ENCODE assay signal across 8 mouse cellular contexts in the genomic region with DNA sequence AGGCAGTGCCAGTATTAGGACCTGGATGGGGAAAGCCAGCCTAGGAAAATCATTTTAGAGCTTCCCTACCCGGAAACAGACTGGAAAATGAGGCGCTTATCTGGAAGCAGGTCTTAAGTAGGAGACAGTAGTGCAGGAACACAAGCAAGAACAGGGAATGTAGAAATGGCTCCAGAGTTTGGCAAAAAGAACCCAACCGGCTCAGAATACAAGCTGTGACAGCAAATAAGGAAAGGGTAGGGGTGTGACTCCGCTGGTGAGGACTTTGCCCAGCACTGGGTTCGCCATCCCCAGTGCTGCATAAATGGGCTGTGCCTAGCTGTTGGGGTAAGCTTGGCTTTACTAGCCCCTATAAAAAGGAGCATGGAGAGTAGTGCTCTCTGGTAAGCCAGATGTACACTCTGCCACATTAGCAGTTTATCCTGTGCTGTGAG. TPM values are rescaled to one million over a fixed set of nuclear protein-coding genes. Genes with fewer than 3 reads are reported as not detected.
DNase-seq lines count a peak whose midpoint lies in the region; ATAC-seq and TF ChIP-seq lines count a peak whose summit lies in the region.

No protein-coding gene starts in this region.

- no peak for TF ChIP-seq CTCF in left cerebral cortex, adult 2 months (IDR thresholded peaks at IDR 0.05)

- H3K4me2 ChIP-seq in forebrain, embryonic 11.5 days (ENCODE audit: low read depth, low read length, severe bottlenecking), result peak overlapping the region; percentile 52
- H3K4me2 ChIP-seq in midbrain, embryonic 16.5 days (ENCODE audit: low read length), result peak overlapping the region; percentile 92

- H3K27ac ChIP-seq in left cerebral cortex, adult 2 months, result no peak overlapping the region; the same call in 1 of the 2 replicates
- no peak overlapping the region for H3K27ac ChIP-seq in forebrain, embryonic 11.5 days (ENCODE audit: low read depth, low read length)
- H3K27ac ChIP-seq in midbrain, embryonic 16.5 days (ENCODE audit: low read length), result peak overlapping the region; percentile 80; the same call in 1 of the 2 replicates

- H3K9ac ChIP-seq in forebrain, embryonic 11.5 days (ENCODE audit: low read length), result peak overlapping the region; percentile 80
- H3K9ac ChIP-seq in midbrain, embryonic 16.5 days (ENCODE audit: low read depth, low read length), result peak overlapping the region; percentile 80

- intact Hi-C loops in left cerebral cortex, adult 2 months (cut with DNase I), result loop anchor here (5.0 kb wide), 3 partner anchors 64 to 319 kb away; partner anchors contain the start of genes Atp6v0e and Crebrf
- intact Hi-C loops in left cerebral cortex, postnatal 10 days (cut with DNase I), result loop anchor here (5.0 to 10.0 kb wide), 3 partner anchors 64 to 317 kb away; partner anchors contain the start of genes Atp6v0e and Crebrf

- H3K4me1 ChIP-seq in forebrain, embryonic 11.5 days (replicated peaks; ENCODE audit: control insufficient read depth, insufficient read depth, low read length), result no peaks in the 10 kb centered on the region
- H3K4me1 ChIP-seq in midbrain, embryonic 16.5 days (ENCODE audit: control insufficient read depth, insufficient read depth, low read length), result peaks cover 10% of the 10 kb centered on the region

- peak overlapping the region; percentile 78 for H3K4me3 ChIP-seq in left cerebral cortex, adult 2 months
- peak overlapping the region; percentile 74 for H3K4me3 ChIP-seq in forebrain, embryonic 11.5 days (ENCODE audit: low read depth, low read length)
- H3K4me3 ChIP-seq in midbrain, embryonic 16.5 days (ENCODE audit: low read depth, low read length), result peak overlapping the region; percentile 81

- no peak for ATAC-seq in forebrain, embryonic 11.5 days (replicated peaks; ENCODE audit: low FRiP score)
- no peak for ATAC-seq in midbrain, embryonic 16.5 days

- H3K36me3 ChIP-seq in forebrain, embryonic 11.5 days (ENCODE audit: control insufficient read depth, insufficient read depth, low read length), result no peaks in the 10 kb centered on the region
- peaks cover 15% of the 10 kb centered on the region; the same call in 1 of the 2 replicates for H3K36me3 ChIP-seq in midbrain, embryonic 16.5 days (ENCODE audit: control insufficient read depth, insufficient read depth, low read length)

- no peaks in the 10 kb centered on the region for H3K27me3 ChIP-seq in forebrain, embryonic 11.5 days (ENCODE audit: control insufficient read depth, insufficient read depth, low read length)
- no peaks in the 10 kb centered on the region for H3K27me3 ChIP-seq in midbrain, embryonic 16.5 days (ENCODE audit: control insufficient read depth, insufficient read depth, low read depth, low read length)

- DNase-seq in left cerebral cortex, adult 2 months (ENCODE audit: extremely low spot score in 1 of 2, low spot score in 2 of 2), result no peak
- no peak for DNase-seq in left cerebral cortex, postnatal 10 days (ENCODE audit: extremely low spot score in 1 of 2, low spot score in 2 of 2)
- DNase-seq in forebrain, embryonic 11.5 days (ENCODE audit: low spot score), result no peak
- DNase-seq in kidney, postnatal 14 days, result peak; percentile 29
- DNase-seq in layer of hippocampus, adult 9-11 months, result no peak
- DNase-seq in spleen, postnatal 14 days (ENCODE audit: low spot score in 2 of 2), result no peak
- DNase-seq in natural killer cell, adult 2 months (ENCODE audit: low spot score in 2 of 2), result no peak

- H3K9me3 ChIP-seq in forebrain, embryonic 11.5 days (ENCODE audit: control insufficient read depth, low read length), result no peaks in the 10 kb centered on the region
- no peaks in the 10 kb centered on the region for H3K9me3 ChIP-seq in midbrain, embryonic 16.5 days (replicated peaks; ENCODE audit: control insufficient read depth, low read length, poor library complexity, severe bottlenecking)

- 27% methylated on average over 5 of the region's 5 CpGs for WGBS in forebrain, embryonic 11.5 days
- 26% methylated on average over 5 of the region's 5 CpGs for WGBS in midbrain, embryonic 16.5 days

RNA-seq across cellular contexts. Expression of gene Bnip1, which starts 0.8 kb away (rescaled TPM):
- total RNA-seq in left cerebral cortex, adult 2 months (2021), result 10 to 100 TPM; 32.6 to 34.6 TPM
- 10 to 100 TPM; 34.2 to 38.4 TPM for total RNA-seq in left cerebral cortex, postnatal 10 days (2021)
- polyA plus RNA-seq in forebrain, embryonic 11.5 days (2014; fragmentation: Nextera tagmentation; extraction: Ambion mirVana), result 46.1 and 49.7 TPM in 2 replicates
- polyA plus RNA-seq in midbrain, embryonic 16.5 days (2015; fragmentation: Nextera tagmentation; extraction: Ambion mirVana), result 62.3 and 64.2 TPM in 2 replicates
